Mouse (Mus musculus) limb, embryonic 12.5 days (tissue): ENCODE results near the gene Inmt. TPM values are rescaled to one million over a fixed set of nuclear protein-coding genes. Genes with fewer than 3 reads are reported as not detected.

Experiments
- ATAC-seq: fragments of 200-750 bp; cut with Nextera tagmentation; 2 replicates; pipeline ENCODE4 v1.8.0; 2017; ENCODE audit warnings: low read depth, moderate TSS enrichment; ENCODE audit not compliant: insufficient number of reproducible peaks, insufficient read depth, low FRiP score, low TSS enrichment
- H3K27ac ChIP-seq: fragments of 300-500 bp; sonication (generic); 2 replicates; pipeline ENCODE4 v1.5.1; 2016; ENCODE audit warnings: mild to moderate bottlenecking, moderate library complexity
- H3K27me3 ChIP-seq: fragments of 300-500 bp; sonication (generic); 2 replicates; pipeline ENCODE4 v1.6.1; 2016; ENCODE audit warnings: mild to moderate bottlenecking, moderate library complexity
- H3K36me3 ChIP-seq: fragments of 300-500 bp; sonication (generic); 2 replicates; pipeline ENCODE4 v1.6.1; 2016; ENCODE audit warnings: mild to moderate bottlenecking, moderate library complexity
- H3K4me1 ChIP-seq: fragments of 300-500 bp; sonication (generic); replicated peaks from 2 replicates; pipeline ENCODE4 v1.6.1; 2016
- H3K4me2 ChIP-seq: fragments of 300-500 bp; sonication (generic); 2 replicates; pipeline ENCODE4 v1.6.1; 2016; ENCODE audit warnings: mild to moderate bottlenecking, moderate library complexity
- H3K4me3 ChIP-seq: fragments of 300-500 bp; sonication (generic); replicated peaks from 2 replicates; pipeline ENCODE4 v1.5.1; 2016; ENCODE audit warnings: mild to moderate bottlenecking
- H3K9ac ChIP-seq: fragments of 300-500 bp; sonication (generic); replicated peaks from 2 replicates; pipeline ENCODE4 v1.6.1; 2016; ENCODE audit warnings: mild to moderate bottlenecking, moderate library complexity
- H3K9me3 ChIP-seq: fragments of 300-500 bp; sonication (generic); 2 replicates; pipeline ENCODE4 v1.6.1; 2016; ENCODE audit warnings: mild to moderate bottlenecking, moderate library complexity
- WGBS: fragments of 180-500 bp; shearing (Covaris S2); methylation state at CpG from one replicate; pipeline ENCODE4 v1.1.7; 2016; 5-methylcytosine and 5-hydroxymethylcytosine counted together
- polyA plus RNA-seq: library from polyadenylated mRNA; unstranded; fragments of >200 nt; fragmentation: Nextera tagmentation; extraction: Ambion mirVana; gene quantifications from 2 replicates; pipeline ENCODE4 v1.2.1, GENCODE M21; 2016

Gene Inmt
- polyA plus RNA-seq: not detected in 2 replicates

DNA sequence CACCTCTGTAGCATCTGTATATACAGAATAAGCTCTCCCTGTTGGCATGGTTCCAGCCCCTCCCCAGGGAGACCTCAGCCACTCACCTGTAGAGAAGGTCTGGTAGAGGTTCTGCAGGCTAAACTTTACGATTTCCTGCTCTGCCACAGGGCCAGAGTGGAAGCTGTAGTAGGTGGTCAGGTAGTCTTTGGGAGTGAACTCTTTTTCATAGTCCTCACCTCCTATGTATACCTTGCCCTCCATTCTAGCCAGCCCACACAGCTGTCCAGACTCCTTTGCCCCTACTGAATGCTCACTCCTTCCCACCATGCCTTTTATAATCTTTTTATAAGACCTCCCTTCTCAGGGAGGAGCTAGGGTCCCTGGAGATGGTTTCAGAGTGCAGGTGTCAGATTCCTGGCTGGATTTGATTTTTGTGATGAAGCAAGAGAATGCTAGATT is at the start of gene Inmt:
Gene Inmt, minus strand, starts transcription at position 303 of the 441 bp plus-strand sequence.
- Histone ChIP-seq H3K27ac (no peak within 1 kb of the TSS), H3K4me3 (no peak within 1 kb of the TSS), H3K36me3 (no peaks in the 10 kb centered on the region), H3K9ac (no peak within 1 kb of the TSS), H3K4me2 (no peak within 1 kb of the TSS), H3K4me1 (peaks cover 11% of the 10 kb centered on the region), H3K27me3 (no peaks in the 10 kb centered on the region), H3K9me3 (no peaks in the 10 kb centered on the region)
- ATAC-seq: no peak
- 71% methylated on average over 1 of the region's 1 CpGs for WGBS

DNA sequence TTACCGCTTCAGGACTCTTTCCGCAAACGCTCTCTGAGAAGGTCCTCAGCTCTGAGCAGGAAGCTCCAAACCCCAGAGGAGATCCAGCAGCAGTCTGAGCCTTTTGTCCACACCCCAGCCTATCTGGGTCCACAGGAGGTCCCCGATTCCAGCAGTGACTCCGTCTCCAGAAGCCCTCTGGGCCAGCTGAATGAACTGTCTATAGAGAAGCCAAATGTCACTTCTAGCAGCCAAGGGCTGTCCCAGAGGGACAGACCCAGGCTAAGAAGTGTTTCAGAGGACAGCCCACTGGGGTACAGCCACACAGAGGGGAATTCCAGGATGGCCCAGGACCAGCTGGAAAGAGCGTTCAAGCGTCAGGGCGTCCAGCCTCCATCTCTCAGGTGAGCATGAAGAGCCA is 49.1 kb upstream of the Inmt start:
- no peaks in the 10 kb centered on the region for H3K4me1 ChIP-seq
- H3K27me3 ChIP-seq: no peaks in the 10 kb centered on the region
- H3K4me3 ChIP-seq: no peak overlapping the region
- no peaks in the 10 kb centered on the region for H3K9me3 ChIP-seq
- ATAC-seq: no peak
- WGBS: 95% methylated on average over 8 of the region's 8 CpGs
- no peak overlapping the region for H3K27ac ChIP-seq
- H3K9ac ChIP-seq: no peak overlapping the region
- no peak overlapping the region for H3K4me2 ChIP-seq
- peaks cover 30% of the 10 kb centered on the region for H3K36me3 ChIP-seq

DNA sequence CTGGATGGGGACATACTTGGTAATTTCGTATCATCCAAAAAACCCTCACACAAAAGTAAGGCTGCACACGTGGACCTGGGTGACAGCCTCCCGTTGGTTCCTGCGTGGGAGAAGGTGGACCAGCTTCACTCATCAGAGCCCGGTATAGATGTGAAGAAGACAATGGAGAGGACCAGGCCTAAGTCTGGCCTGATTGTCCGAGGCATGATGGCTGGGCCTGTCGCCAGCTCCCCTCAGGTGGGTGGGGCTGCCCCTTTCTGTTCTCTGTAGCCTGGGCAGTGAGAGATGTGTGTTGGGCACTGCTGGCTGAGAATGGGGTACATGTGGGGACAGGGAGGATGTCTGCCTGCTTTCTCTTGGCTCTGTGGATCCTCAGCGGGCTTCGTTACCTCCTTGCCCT is 43.4 kb upstream of the Inmt start:
- ATAC-seq: no peak
- H3K9ac ChIP-seq: no peak overlapping the region
- 96% methylated on average over 9 of the region's 9 CpGs for WGBS
- H3K27ac ChIP-seq: no peak overlapping the region
- no peaks in the 10 kb centered on the region for H3K4me1 ChIP-seq
- H3K36me3 ChIP-seq: peaks cover 45% of the 10 kb centered on the region
- H3K4me2 ChIP-seq: no peak overlapping the region
- H3K4me3 ChIP-seq: no peak overlapping the region
- no peaks in the 10 kb centered on the region for H3K9me3 ChIP-seq
- no peaks in the 10 kb centered on the region for H3K27me3 ChIP-seq

DNA sequence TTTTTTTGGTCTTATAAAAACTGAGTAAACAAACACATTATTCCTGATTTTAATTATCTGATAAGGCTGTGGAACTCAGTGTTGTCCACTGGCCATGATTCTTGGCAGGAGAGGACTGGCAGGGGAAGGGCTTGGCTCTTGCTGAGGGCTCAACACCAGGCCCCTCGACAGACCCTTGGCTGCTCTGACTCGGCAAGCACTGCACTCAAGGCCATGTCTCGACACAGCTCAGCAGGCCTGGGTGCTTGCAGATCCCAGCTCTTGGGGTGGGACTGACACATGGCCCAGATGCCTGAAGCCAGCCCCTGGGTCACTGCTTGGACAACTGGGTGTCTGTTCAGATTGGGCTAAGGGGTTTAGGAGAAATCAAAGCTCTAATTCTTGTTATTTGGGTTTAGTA is 39.7 kb upstream of the Inmt start:
- WGBS: 60% methylated on average over 3 of the region's 3 CpGs
- H3K27me3 ChIP-seq: no peaks in the 10 kb centered on the region
- H3K27ac ChIP-seq: no peak overlapping the region
- no peak overlapping the region for H3K9ac ChIP-seq
- no peak overlapping the region for H3K4me2 ChIP-seq
- H3K4me1 ChIP-seq: peaks cover 13% of the 10 kb centered on the region
- ATAC-seq: no peak
- H3K4me3 ChIP-seq: no peak overlapping the region
- no peaks in the 10 kb centered on the region for H3K9me3 ChIP-seq
- peaks cover 46% of the 10 kb centered on the region for H3K36me3 ChIP-seq

DNA sequence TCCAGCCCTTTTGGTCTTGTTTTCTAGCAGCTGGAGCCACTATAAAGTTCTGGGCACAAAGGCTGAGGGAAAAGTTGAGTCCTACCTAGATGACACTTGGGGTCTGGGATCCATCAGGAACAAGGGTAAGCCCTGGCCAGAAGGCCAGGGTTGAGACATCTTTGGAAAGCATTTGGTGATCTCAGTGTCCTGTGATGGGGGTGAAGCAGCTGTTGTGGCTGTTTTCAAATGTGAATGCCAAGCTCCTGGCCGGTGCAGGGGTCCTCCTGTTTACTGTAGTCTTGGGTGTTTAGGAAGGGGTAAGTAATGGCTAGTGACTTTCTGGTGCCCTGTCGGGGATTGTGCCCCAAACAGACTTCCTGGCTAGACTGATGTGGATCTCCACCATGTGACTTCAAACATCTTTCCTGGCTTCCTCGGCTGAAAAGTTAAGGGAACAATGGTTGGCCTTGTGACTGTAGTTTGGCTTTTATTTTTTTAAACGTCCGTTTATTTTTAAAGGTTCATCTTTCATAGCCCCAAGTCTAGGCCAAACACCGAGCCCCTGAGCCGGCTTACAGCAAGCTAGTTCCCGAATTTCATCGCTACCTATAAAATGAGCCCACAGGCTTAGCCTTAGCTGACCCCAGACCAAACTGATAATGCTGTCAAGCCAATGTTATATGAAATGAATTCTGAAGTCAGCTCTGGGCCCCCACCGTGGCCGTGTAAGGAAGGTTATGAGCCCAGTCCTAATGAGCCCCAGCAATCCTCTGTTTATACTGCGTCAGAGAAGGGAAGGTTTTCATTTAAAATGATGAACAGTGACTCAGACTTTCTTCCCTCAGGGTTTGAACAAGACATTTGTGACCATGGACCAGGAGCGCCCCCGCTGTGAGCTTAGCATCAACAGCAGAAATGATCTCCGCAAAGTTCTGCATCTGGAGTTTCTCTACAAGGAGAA is 35.9 kb upstream of the Inmt start:
- Histone ChIP-seq H3K36me3 (peaks cover 15% of the 10 kb centered on the region), H3K27me3 (no peaks in the 10 kb centered on the region), H3K4me3 (no peak overlapping the region), H3K4me1 (peaks cover 30% of the 10 kb centered on the region), H3K9ac (no peak overlapping the region), H3K27ac (peak overlapping the region; percentile 86), H3K4me2 (no peak overlapping the region), H3K9me3 (no peaks in the 10 kb centered on the region)
- peak; percentile 32 for ATAC-seq
- WGBS: 43% methylated on average over 15 of the region's 15 CpGs

DNA sequence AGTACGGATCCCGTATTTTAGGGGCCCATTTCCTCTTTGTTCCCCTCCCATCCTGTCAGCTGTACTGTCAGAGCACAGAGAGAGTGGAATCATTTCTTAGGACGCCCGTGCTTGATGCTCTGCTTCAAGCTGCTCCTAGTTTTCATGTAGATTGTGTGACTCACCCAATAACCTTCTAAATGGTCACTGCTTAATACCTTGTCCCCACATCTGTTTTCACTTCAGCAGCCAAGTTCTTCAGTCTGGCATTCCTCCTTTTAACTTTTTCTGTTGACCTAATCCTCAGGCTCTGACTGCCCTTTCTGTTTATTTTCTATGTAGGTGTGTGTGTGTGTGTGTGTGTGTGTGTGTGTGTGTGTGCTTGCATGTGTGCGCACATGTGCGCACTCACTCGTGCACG is 32.9 kb upstream of the Inmt start:
- Histone ChIP-seq H3K9ac (no peak overlapping the region), H3K4me2 (no peak overlapping the region), H3K27me3 (no peaks in the 10 kb centered on the region), H3K4me3 (no peak overlapping the region), H3K36me3 (peaks cover 9% of the 10 kb centered on the region), H3K27ac (peak overlapping the region; percentile 29; the same call in 1 of the 2 replicates), H3K9me3 (no peaks in the 10 kb centered on the region), H3K4me1 (peaks cover 50% of the 10 kb centered on the region)
- ATAC-seq: no peak
- 48% methylated on average over 8 of the region's 8 CpGs for WGBS

DNA sequence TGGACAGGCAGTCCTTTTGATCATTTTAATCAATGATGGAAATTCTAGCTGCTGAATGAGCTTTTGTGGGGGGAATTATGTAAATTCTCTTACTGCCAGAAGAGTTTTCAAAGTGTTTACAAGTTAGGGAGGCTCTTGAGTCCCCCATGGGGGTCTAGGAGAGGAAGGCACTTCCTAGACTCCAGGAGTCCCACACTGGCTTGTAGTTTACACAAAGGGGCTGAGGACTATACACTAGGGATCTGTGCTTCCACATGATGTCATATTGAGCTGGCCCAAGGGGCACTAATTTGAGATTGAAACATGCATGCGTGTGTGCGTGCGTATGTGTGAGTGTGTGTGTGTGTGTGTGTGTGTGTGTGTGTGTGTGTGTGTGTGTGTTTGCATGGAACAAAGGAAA is 29.1 kb upstream of the Inmt start:
- H3K27ac ChIP-seq: peak overlapping the region; percentile 85
- peak overlapping the region; percentile 56 for H3K9ac ChIP-seq
- no peaks in the 10 kb centered on the region for H3K36me3 ChIP-seq
- peaks cover 39% of the 10 kb centered on the region for H3K4me1 ChIP-seq
- H3K9me3 ChIP-seq: no peaks in the 10 kb centered on the region
- ATAC-seq: no peak
- H3K4me3 ChIP-seq: peak overlapping the region; percentile 46
- WGBS: 90% methylated on average over 3 of the region's 3 CpGs
- no peaks in the 10 kb centered on the region for H3K27me3 ChIP-seq
- peak overlapping the region; percentile 62 for H3K4me2 ChIP-seq

DNA sequence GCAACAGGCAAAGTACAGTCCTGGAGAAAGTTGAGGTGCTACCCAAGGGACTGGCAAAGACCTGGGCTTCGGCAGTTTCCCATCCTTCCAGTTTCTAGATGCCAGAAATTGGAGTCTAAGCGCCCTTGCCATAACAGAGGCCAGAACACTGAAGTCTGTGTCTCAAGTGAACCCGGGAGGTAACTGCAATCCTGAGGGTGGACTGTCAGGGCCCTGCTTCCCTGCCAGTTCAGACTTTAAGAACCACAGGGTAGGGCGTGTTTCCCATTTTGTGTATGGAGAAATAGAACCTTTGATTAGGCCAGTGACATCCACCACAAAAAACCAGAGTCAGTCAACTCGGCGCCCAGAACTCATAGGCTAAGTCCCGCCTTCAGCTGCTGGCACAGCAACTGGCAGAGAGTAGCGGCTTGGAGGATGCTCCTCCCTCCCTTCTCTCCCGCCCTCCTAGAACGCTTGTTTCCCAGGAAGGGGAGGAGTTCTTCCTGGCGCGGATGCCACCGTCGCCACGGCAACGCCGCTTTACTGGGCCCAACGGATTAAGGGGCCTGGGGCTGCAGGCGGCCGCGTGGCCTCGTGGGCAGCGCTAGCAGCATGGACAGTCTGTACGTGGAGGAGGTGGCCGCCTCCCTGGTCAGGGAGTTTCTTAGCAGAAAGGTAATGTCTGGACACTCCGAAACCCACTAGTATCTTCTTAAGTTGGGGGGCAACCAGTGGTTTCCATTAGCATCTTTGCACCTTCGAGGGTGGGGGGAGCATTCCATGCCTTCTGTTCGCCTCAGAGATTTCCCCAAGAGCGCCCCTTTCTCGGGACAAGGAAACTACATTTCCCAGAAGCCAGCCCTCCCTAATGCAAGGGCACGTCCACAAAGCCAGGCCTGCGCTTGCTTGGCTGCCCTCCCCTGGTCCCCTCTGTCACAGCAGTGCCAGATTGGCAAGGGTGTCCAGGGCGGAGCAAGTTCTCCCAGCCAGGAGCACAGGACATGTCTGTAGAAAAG is 28.4 kb upstream of the Inmt start, which contains the start of gene Mindy4:
Gene Mindy4, plus strand, starts transcription at position 471 of the 998 bp plus-strand sequence.
- H3K4me2 ChIP-seq: peak within 1 kb of the TSS; percentile 62
- H3K4me3 ChIP-seq: peak within 1 kb of the TSS; percentile 46
- peak; percentile 89 for ATAC-seq
- H3K9ac ChIP-seq: peak within 1 kb of the TSS; percentile 56
- H3K36me3 ChIP-seq: no peaks in the 10 kb centered on the region
- H3K27ac ChIP-seq: peak within 1 kb of the TSS; percentile 85
- H3K9me3 ChIP-seq: no peaks in the 10 kb centered on the region
- WGBS: 4% methylated on average over 33 of the region's 33 CpGs
- H3K4me1 ChIP-seq: peaks cover 36% of the 10 kb centered on the region
- no peaks in the 10 kb centered on the region for H3K27me3 ChIP-seq

DNA sequence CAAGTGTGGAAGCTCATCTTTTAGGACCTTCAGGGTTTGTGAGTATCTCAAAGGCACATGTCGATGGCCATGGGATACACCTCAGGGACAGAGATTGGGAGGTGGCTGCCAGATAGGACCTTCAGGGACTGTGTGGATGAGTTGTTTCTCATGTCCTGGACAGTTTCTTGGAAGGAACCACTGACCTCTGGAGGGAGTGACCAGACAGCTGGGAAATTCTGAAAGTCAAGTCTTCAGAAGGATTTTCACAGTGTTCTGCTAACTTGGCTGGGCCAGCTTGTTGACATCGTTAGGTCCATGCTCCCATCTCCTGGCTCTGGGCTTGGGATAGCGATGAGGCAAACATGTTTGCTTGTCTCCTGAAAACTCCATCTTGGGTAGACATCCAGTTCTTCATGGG is 24.2 kb upstream of the Inmt start:
- Histone ChIP-seq H3K27me3 (no peaks in the 10 kb centered on the region), H3K9ac (no peak overlapping the region), H3K27ac (no peak overlapping the region), H3K4me1 (peaks cover 9% of the 10 kb centered on the region), H3K36me3 (no peaks in the 10 kb centered on the region), H3K4me3 (no peak overlapping the region), H3K9me3 (no peaks in the 10 kb centered on the region), H3K4me2 (no peak overlapping the region)
- no peak for ATAC-seq
- 90% methylated on average over 3 of the region's 3 CpGs for WGBS

DNA sequence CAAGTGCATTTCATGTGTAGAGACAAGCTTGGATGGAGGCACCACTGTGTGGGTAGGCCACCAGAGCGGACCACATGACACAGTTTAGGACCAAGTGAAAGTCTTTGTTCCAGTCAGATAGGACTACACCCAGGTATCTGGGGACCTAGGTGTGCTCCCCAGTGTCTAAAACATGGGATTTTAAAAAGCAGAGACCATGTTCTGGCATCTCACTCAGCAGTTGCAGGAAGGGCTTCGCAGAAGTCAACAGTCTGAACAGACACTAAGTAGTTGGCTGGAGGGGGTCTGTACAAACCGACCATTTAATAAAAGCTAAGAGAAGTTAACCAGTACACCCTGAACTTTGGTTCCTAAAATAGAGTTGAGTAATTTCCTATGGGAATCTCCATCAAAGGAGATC is 18.3 kb upstream of the Inmt start:
- Histone ChIP-seq H3K9me3 (no peaks in the 10 kb centered on the region), H3K9ac (no peak overlapping the region), H3K4me3 (no peak overlapping the region), H3K27me3 (no peaks in the 10 kb centered on the region), H3K36me3 (no peaks in the 10 kb centered on the region), H3K27ac (no peak overlapping the region), H3K4me1 (no peaks in the 10 kb centered on the region), H3K4me2 (no peak overlapping the region)
- whole genome bisulfite sequencing: 92% methylated on average over 3 of the region's 3 CpGs
- ATAC-seq: no peak

DNA sequence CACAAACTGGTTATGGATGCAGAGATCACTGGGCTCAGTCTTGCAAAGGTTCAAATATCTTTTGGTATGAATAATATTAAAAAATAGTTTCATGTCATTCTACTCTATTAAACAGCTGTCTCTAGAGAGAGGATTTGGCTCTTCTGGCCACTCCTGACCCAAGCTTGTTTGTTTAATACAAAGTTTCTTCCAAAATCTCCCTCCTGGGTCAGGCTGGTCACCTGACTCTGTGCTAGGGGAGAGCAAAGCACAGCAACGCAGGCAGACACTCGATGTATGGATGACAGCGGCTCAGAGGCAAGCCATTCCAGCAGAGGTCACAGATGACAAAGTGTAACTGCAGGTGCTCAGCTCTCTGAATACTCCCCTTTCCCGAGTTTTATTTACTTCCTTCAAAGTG is 16.7 kb upstream of the Inmt start:
- 64% methylated on average over 4 of the region's 4 CpGs for WGBS

More for the DNA sequence above, 16.7 kb upstream of the Inmt start:
- no peak for ATAC-seq
- Histone ChIP-seq H3K4me1 (no peaks in the 10 kb centered on the region), H3K27ac (no peak overlapping the region), H3K4me2 (no peak overlapping the region), H3K9me3 (no peaks in the 10 kb centered on the region), H3K36me3 (no peaks in the 10 kb centered on the region), H3K9ac (no peak overlapping the region), H3K27me3 (no peaks in the 10 kb centered on the region), H3K4me3 (no peak overlapping the region)
